8 mouse cellular contexts compared by ENCODE assay signal in the genomic region with DNA sequence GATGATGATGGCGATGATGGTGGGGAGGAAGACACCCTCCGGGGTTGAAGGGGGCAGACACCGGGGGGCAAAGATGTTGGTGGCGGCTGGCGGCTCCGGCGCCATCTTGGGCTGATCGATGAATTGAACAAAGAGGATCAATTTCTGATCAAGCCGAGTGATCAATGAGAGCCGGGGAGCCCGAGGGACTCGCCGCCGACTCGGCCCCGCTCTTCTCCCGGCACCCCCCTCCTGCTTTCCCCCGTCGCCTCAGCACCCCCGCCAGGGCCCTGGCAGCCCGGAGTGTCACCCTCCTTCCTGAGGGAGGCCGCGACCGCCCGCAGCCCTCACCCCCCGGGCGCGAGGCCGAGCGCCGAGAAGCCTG. TPM values are rescaled to one million over a fixed set of nuclear protein-coding genes. Genes with fewer than 3 reads are reported as not detected.
DNase-seq lines count a peak whose midpoint lies in the region; ATAC-seq and TF ChIP-seq lines count a peak whose summit lies in the region.

No protein-coding gene starts in this region.

- peak; percentile 46 to 54 for DNase-seq in adrenal gland, adult 18-20 months (ENCODE audit: low spot score in 2 of 2)
- no peak for DNase-seq in adrenal gland, adult 2 months
- DNase-seq in left cerebral cortex, adult 2 months (ENCODE audit: extremely low spot score in 1 of 2, low spot score in 2 of 2) = peak in 1 of 2 experiments; percentile 37
- no peak for DNase-seq in left cerebral cortex, postnatal 36 days (ENCODE audit: low spot score in 2 of 2)
- DNase-seq in brain, embryonic 18.5 days (ENCODE audit: low read depth, low spot score) = peak; percentile 52
- no peak for DNase-seq in cerebellum, adult 18-20 months

- no peak for TF ChIP-seq CTCF in left cerebral cortex, adult 2 months (IDR thresholded peaks at IDR 0.05)

- peak overlapping the region; percentile 91 for H3K4me3 ChIP-seq in left cerebral cortex, adult 2 months
- peak overlapping the region; percentile 96 for H3K4me3 ChIP-seq in hindbrain, embryonic 16.5 days (ENCODE audit: low read length)
- peak overlapping the region; percentile 98 for H3K4me3 ChIP-seq in midbrain, embryonic 13.5 days (replicated peaks)

- peak; percentile 60 for ATAC-seq in hindbrain, embryonic 16.5 days
- peak; percentile 62 for ATAC-seq in midbrain, embryonic 13.5 days

- intact Hi-C loops in left cerebral cortex, adult 2 months (cut with DNase I) = loop anchor here (1.0 to 5.0 kb wide), 4 partner anchors 57 to 284 kb away; no protein-coding TSS in a partner anchor
- intact Hi-C loops in left cerebral cortex, postnatal 36 days (cut with DNase I) = loop anchor here (1.0 to 5.0 kb wide), 3 partner anchors 79 to 284 kb away; no protein-coding TSS in a partner anchor

- no peaks in the 10 kb centered on the region for H3K36me3 ChIP-seq in hindbrain, embryonic 16.5 days (ENCODE audit: control insufficient read depth, insufficient read depth, low read length)
- no peaks in the 10 kb centered on the region for H3K36me3 ChIP-seq in midbrain, embryonic 13.5 days

- H3K4me1 ChIP-seq in hindbrain, embryonic 16.5 days (ENCODE audit: control insufficient read depth, insufficient read depth, low read depth, low read length) = peaks cover 29% of the 10 kb centered on the region
- H3K4me1 ChIP-seq in midbrain, embryonic 13.5 days (replicated peaks) = peaks cover 47% of the 10 kb centered on the region

- H3K4me2 ChIP-seq in hindbrain, embryonic 16.5 days (ENCODE audit: low read length) = peak overlapping the region; percentile 96
- H3K4me2 ChIP-seq in midbrain, embryonic 13.5 days (replicated peaks) = peak overlapping the region; percentile 87

- peak overlapping the region; percentile 92 for H3K27ac ChIP-seq in left cerebral cortex, adult 2 months
- H3K27ac ChIP-seq in hindbrain, embryonic 16.5 days (ENCODE audit: low read depth, low read length) = peak overlapping the region; percentile 96
- peak overlapping the region; percentile 97 for H3K27ac ChIP-seq in midbrain, embryonic 13.5 days

- peak overlapping the region; percentile 95 for H3K9ac ChIP-seq in hindbrain, embryonic 16.5 days (ENCODE audit: low read depth, low read length)
- H3K9ac ChIP-seq in midbrain, embryonic 13.5 days (replicated peaks) = peak overlapping the region; percentile 94

- WGBS in hindbrain, embryonic 16.5 days = under 1% methylated on average over 30 of the region's 31 CpGs
- under 1% methylated on average over 26 of the region's 31 CpGs for WGBS in midbrain, embryonic 13.5 days

- peaks cover 3% of the 10 kb centered on the region for H3K27me3 ChIP-seq in hindbrain, embryonic 16.5 days (replicated peaks; ENCODE audit: control insufficient read depth, insufficient read depth, low read length)
- peaks cover 35% of the 10 kb centered on the region for H3K27me3 ChIP-seq in midbrain, embryonic 13.5 days

- H3K9me3 ChIP-seq in hindbrain, embryonic 16.5 days (ENCODE audit: control insufficient read depth, low read length) = no peaks in the 10 kb centered on the region
- H3K9me3 ChIP-seq in midbrain, embryonic 13.5 days = no peaks in the 10 kb centered on the region

RNA-seq across cellular contexts. Expression of a gene that starts 0.5 kb away (rescaled TPM):
- 10 to 100 TPM; 92.3 to 95.1 TPM for total RNA-seq in adrenal gland, adult 18-20 months (2021)
- total RNA-seq in adrenal gland, adult 2 months (2021) = 100 to 1,000 TPM; 101 to 105 TPM
- polyA plus RNA-seq in adrenal gland, adult 2 months (2012; rRNA removed) = 46.2 and 52.3 TPM in 2 replicates
- total RNA-seq in left cerebral cortex, adult 2 months (2021) = 100 to 1,000 TPM; 107 to 117 TPM
- 100 to 1,000 TPM; 107 to 119 TPM for total RNA-seq in left cerebral cortex, postnatal 36 days (2021)
- polyA plus RNA-seq in hindbrain, embryonic 16.5 days (2015; fragmentation: Nextera tagmentation; extraction: Ambion mirVana) = 100 and 103 TPM in 2 replicates
- 126 TPM in 2 replicates for polyA plus RNA-seq in midbrain, embryonic 13.5 days (2015; fragmentation: Nextera tagmentation; extraction: Ambion mirVana)

Comparison
In these comparisons a context has a peak if more than half of its experiments do, and no peak if none do; other contexts are left out.
1. DNase-seq: peak in adrenal gland, adult 18-20 months (2 of 2) and brain, embryonic 18.5 days (single experiment); none in adrenal gland, adult 2 months (single experiment), left cerebral cortex, postnatal 36 days (0 of 2) and cerebellum, adult 18-20 months (0 of 2).
2. Peak in every context shown above with its lines, with median percentiles within 50 percentile points of each other: H3K27ac ChIP-seq and H3K4me3 ChIP-seq.